Mouse (Mus musculus) hindbrain, embryonic 15.5 days (tissue): ENCODE measurements around the gene B9d1. TPM values are rescaled to one million over a fixed set of nuclear protein-coding genes. Genes with fewer than 3 reads are reported as not detected.

Experiments used
- ATAC-seq: fragments of 200-750 bp; cut with Nextera tagmentation; 2 replicates; pipeline ENCODE4 v1.8.0; 2017; ENCODE audit warnings: low read depth, moderate number of reproducible peaks, moderate TSS enrichment; ENCODE audit not compliant: low FRiP score
- H3K27ac ChIP-seq: fragments of 300-500 bp; sonication (generic); replicated peaks from 2 replicates; pipeline ENCODE4 v1.5.1; 2015; ENCODE audit warnings: mild to moderate bottlenecking, inconsistent platforms
- H3K27me3 ChIP-seq: fragments of 300-500 bp; sonication (generic); 2 replicates; pipeline ENCODE4 v1.6.1; 2015; ENCODE audit warnings: control low read depth, inconsistent platforms
- H3K36me3 ChIP-seq: fragments of 300-500 bp; sonication (generic); 2 replicates; pipeline ENCODE4 v1.6.1; 2015; ENCODE audit warnings: control low read depth, inconsistent platforms
- H3K4me1 ChIP-seq: fragments of 300-500 bp; sonication (generic); replicated peaks from 2 replicates; pipeline ENCODE4 v1.6.1; 2015; ENCODE audit warnings: control low read depth, inconsistent platforms
- H3K4me2 ChIP-seq: fragments of 300-500 bp; sonication (generic); 2 replicates; pipeline ENCODE4 v1.6.1; 2015; ENCODE audit warnings: moderate library complexity, mild to moderate bottlenecking, inconsistent platforms
- H3K4me3 ChIP-seq: fragments of 300-500 bp; sonication (generic); 2 replicates; pipeline ENCODE4 v1.5.1; 2015; ENCODE audit warnings: mild to moderate bottlenecking, inconsistent platforms
- H3K9ac ChIP-seq: fragments of 300-500 bp; sonication (generic); 2 replicates; pipeline ENCODE4 v1.6.1; 2015; ENCODE audit warnings: inconsistent platforms
- H3K9me3 ChIP-seq: fragments of 300-500 bp; sonication (generic); 2 replicates; pipeline ENCODE4 v1.6.1; 2016; ENCODE audit warnings: control low read depth, inconsistent platforms
- WGBS: fragments of 180-500 bp; shearing (Covaris S2); methylation state at CpG from one replicate; pipeline ENCODE4 v1.1.7; 2015; 5-methylcytosine and 5-hydroxymethylcytosine counted together
- polyA plus RNA-seq: library from polyadenylated mRNA; unstranded; fragments of >200 nt; fragmentation: Nextera tagmentation; extraction: Ambion mirVana; gene quantifications from 2 replicates; pipeline ENCODE4 v1.2.1, GENCODE M21; 2015

The B9d1 gene
- polyA plus RNA-seq = 31.6 and 34.9 TPM in 2 replicates

GRCm38 (mm10) chr11:61504713-61505257 is at the start of gene B9d1:
TSS of gene B9d1 (plus strand) at chr11:61505144.
- Histone ChIP-seq H3K4me1 (peaks cover 24% of the 10 kb centered on the region), H3K27ac (peak within 1 kb of the TSS; percentile 94), H3K27me3 (no peaks in the 10 kb centered on the region), H3K4me3 (peak within 1 kb of the TSS; percentile 65), H3K4me2 (peak within 1 kb of the TSS; percentile 65), H3K9me3 (no peaks in the 10 kb centered on the region), H3K9ac (peak within 1 kb of the TSS; percentile 68), H3K36me3 (0 out of 2 replicates have a peak, but pooled peaks cover 1% of the 10 kb centered on the region)
- WGBS = 1% methylated on average over 39 of the region's 39 CpGs
- peak; percentile 95 for ATAC-seq

- H3K4me3 ChIP-seq = no peak overlapping the region
- WGBS = 73% methylated on average over 2 of the region's 2 CpGs
- no peaks in the 10 kb centered on the region for H3K36me3 ChIP-seq
- H3K9ac ChIP-seq = no peak overlapping the region
- no peak for ATAC-seq
- H3K4me2 ChIP-seq = no peak overlapping the region
- no peaks in the 10 kb centered on the region for H3K4me1 ChIP-seq
- no peak overlapping the region for H3K27ac ChIP-seq
- no peaks in the 10 kb centered on the region for H3K27me3 ChIP-seq
- H3K9me3 ChIP-seq = no peaks in the 10 kb centered on the region
Observed at GRCm38 (mm10) chr11:61464071-61464470, 40.9 kb upstream of the B9d1 start.

GRCm38 (mm10) chr11:61465422-61465821 is 39.5 kb upstream of the B9d1 start:
- Histone ChIP-seq H3K27me3 (no peaks in the 10 kb centered on the region), H3K9me3 (no peaks in the 10 kb centered on the region), H3K4me3 (no peak overlapping the region), H3K27ac (no peak overlapping the region), H3K4me1 (no peaks in the 10 kb centered on the region), H3K9ac (no peak overlapping the region), H3K36me3 (no peaks in the 10 kb centered on the region), H3K4me2 (no peak overlapping the region)
- 56% methylated on average over 4 of the region's 4 CpGs for WGBS
- no peak for ATAC-seq

- Histone ChIP-seq H3K27ac (no peak overlapping the region), H3K9ac (no peak overlapping the region), H3K4me2 (no peak overlapping the region), H3K4me1 (no peaks in the 10 kb centered on the region), H3K9me3 (no peaks in the 10 kb centered on the region), H3K4me3 (no peak overlapping the region), H3K36me3 (no peaks in the 10 kb centered on the region), H3K27me3 (no peaks in the 10 kb centered on the region)
- ATAC-seq = no peak
- 77% methylated on average over 4 of the region's 4 CpGs for WGBS
Observed at GRCm38 (mm10) chr11:61468534-61468933, 36.4 kb upstream of the B9d1 start.

GRCm38 (mm10) chr11:61469317-61469917 is 35.5 kb upstream of the B9d1 start:
- H3K4me3 ChIP-seq = no peak overlapping the region
- WGBS = 80% methylated on average over 7 of the region's 7 CpGs
- H3K4me1 ChIP-seq = no peaks in the 10 kb centered on the region
- H3K9me3 ChIP-seq = no peaks in the 10 kb centered on the region
- H3K4me2 ChIP-seq = no peak overlapping the region
- no peak overlapping the region for H3K27ac ChIP-seq
- no peaks in the 10 kb centered on the region for H3K36me3 ChIP-seq
- H3K9ac ChIP-seq = no peak overlapping the region
- ATAC-seq = no peak
- H3K27me3 ChIP-seq = no peaks in the 10 kb centered on the region

GRCm38 (mm10) chr11:61470880-61471279 is 34.1 kb upstream of the B9d1 start:
- no peaks in the 10 kb centered on the region for H3K4me1 ChIP-seq
- H3K27ac ChIP-seq = no peak overlapping the region
- H3K27me3 ChIP-seq = no peaks in the 10 kb centered on the region
- no peak for ATAC-seq
- no peak overlapping the region for H3K4me3 ChIP-seq
- no peaks in the 10 kb centered on the region for H3K36me3 ChIP-seq
- H3K9me3 ChIP-seq = no peaks in the 10 kb centered on the region
- no peak overlapping the region for H3K4me2 ChIP-seq
- H3K9ac ChIP-seq = no peak overlapping the region

GRCm38 (mm10) chr11:61473630-61474029 is 31.3 kb upstream of the B9d1 start:
- 78% methylated on average over 4 of the region's 4 CpGs for WGBS
- H3K9ac ChIP-seq = no peak overlapping the region
- no peaks in the 10 kb centered on the region for H3K36me3 ChIP-seq
- ATAC-seq = no peak
- H3K27ac ChIP-seq = no peak overlapping the region
- no peaks in the 10 kb centered on the region for H3K27me3 ChIP-seq
- peaks cover 15% of the 10 kb centered on the region for H3K4me1 ChIP-seq
- H3K9me3 ChIP-seq = no peaks in the 10 kb centered on the region
- no peak overlapping the region for H3K4me3 ChIP-seq
- no peak overlapping the region for H3K4me2 ChIP-seq

GRCm38 (mm10) chr11:61476786-61477382 is 28.1 kb upstream of the B9d1 start:
- Histone ChIP-seq H3K4me3 (peak overlapping the region; percentile 19), H3K4me2 (peak overlapping the region; percentile 47), H3K36me3 (no peaks in the 10 kb centered on the region), H3K27ac (peak overlapping the region; percentile 21; the same call in 1 of the 2 replicates), H3K9me3 (no peaks in the 10 kb centered on the region), H3K9ac (peak overlapping the region; percentile 14; the same call in 1 of the 2 replicates), H3K27me3 (no peaks in the 10 kb centered on the region), H3K4me1 (peaks cover 15% of the 10 kb centered on the region)
- peak; percentile 69; the same call in 1 of the 2 replicates for ATAC-seq
- 45% methylated on average over 12 of the region's 12 CpGs for WGBS

GRCm38 (mm10) chr11:61477566-61478508 is 27.1 kb upstream of the B9d1 start:
- Histone ChIP-seq H3K27me3 (no peaks in the 10 kb centered on the region), H3K4me3 (peak overlapping the region; percentile 19; the same call in 1 of the 2 replicates), H3K4me2 (peak overlapping the region; percentile 47), H3K27ac (no peak overlapping the region), H3K9me3 (no peaks in the 10 kb centered on the region), H3K36me3 (no peaks in the 10 kb centered on the region), H3K9ac (no peak overlapping the region), H3K4me1 (peaks cover 15% of the 10 kb centered on the region)
- ATAC-seq = no peak
- 43% methylated on average over 17 of the region's 17 CpGs for WGBS

- WGBS = 89% methylated on average over 4 of the region's 4 CpGs
Observed at GRCm38 (mm10) chr11:61478788-61479187, 26.2 kb upstream of the B9d1 start.

GRCm38 (mm10) chr11:61481239-61482090 is 23.5 kb upstream of the B9d1 start:
- no peak overlapping the region for H3K9ac ChIP-seq
- no peak overlapping the region for H3K27ac ChIP-seq
- no peak overlapping the region for H3K4me3 ChIP-seq
- H3K4me2 ChIP-seq = no peak overlapping the region
- peaks cover 38% of the 10 kb centered on the region for H3K4me1 ChIP-seq
- WGBS = 76% methylated on average over 9 of the region's 9 CpGs
- H3K9me3 ChIP-seq = no peaks in the 10 kb centered on the region
- no peaks in the 10 kb centered on the region for H3K36me3 ChIP-seq
- no peak for ATAC-seq
- H3K27me3 ChIP-seq = no peaks in the 10 kb centered on the region

More at GRCm38 (mm10) chr11:61478788-61479187, 26.2 kb upstream of the B9d1 start:
- H3K27ac ChIP-seq = no peak overlapping the region
- peaks cover 15% of the 10 kb centered on the region for H3K4me1 ChIP-seq
- H3K36me3 ChIP-seq = no peaks in the 10 kb centered on the region
- H3K9ac ChIP-seq = no peak overlapping the region
- no peak for ATAC-seq
- H3K27me3 ChIP-seq = no peaks in the 10 kb centered on the region
- no peaks in the 10 kb centered on the region for H3K9me3 ChIP-seq
- no peak overlapping the region for H3K4me2 ChIP-seq
- no peak overlapping the region for H3K4me3 ChIP-seq
